Mouse (Mus musculus) ES-Bruce4 (cell line): ENCODE results near the gene Gse1. TPM values are rescaled to one million over a fixed set of nuclear protein-coding genes. Genes with fewer than 3 reads are reported as not detected.

Source experiments
- H3K27ac ChIP-seq: 2 replicates; pipeline ENCODE4 v1.5.1; 2012; ENCODE audit warnings: low read length, inconsistent platforms; ENCODE audit not compliant: insufficient read depth
- H3K27me3 ChIP-seq: 2 replicates; pipeline ENCODE4 v1.6.1; 2012; ENCODE audit warnings: mild to moderate bottlenecking, low read length, inconsistent platforms; ENCODE audit not compliant: control insufficient read depth, poor library complexity, insufficient read depth, severe bottlenecking
- H3K36me3 ChIP-seq: 2 replicates; pipeline ENCODE4 v1.6.1; 2012; ENCODE audit warnings: inconsistent platforms, mild to moderate bottlenecking, low read length, moderate library complexity; ENCODE audit not compliant: control insufficient read depth, poor library complexity, insufficient read depth, severe bottlenecking
- H3K4me1 ChIP-seq: one replicate; pipeline ENCODE4 v1.8.1; 2011; ENCODE audit warnings: low read length; ENCODE audit not compliant: control insufficient read depth, insufficient read depth
- H3K4me3 ChIP-seq: 2 replicates; pipeline ENCODE4 v1.5.1; 2011; ENCODE audit warnings: low read depth, mild to moderate bottlenecking, low read length
- H3K9ac ChIP-seq: 2 replicates; pipeline ENCODE4 v1.6.1; 2012; ENCODE audit warnings: low read depth, mild to moderate bottlenecking, inconsistent platforms; ENCODE audit not compliant: poor library complexity, severe bottlenecking
- H3K9me3 ChIP-seq: replicated peaks from 2 replicates; pipeline ENCODE4 v1.6.1; 2012; ENCODE audit warnings: mild to moderate bottlenecking, low read length, inconsistent platforms; ENCODE audit not compliant: control insufficient read depth, poor library complexity, insufficient read depth, severe bottlenecking
- CTCF ChIP-seq: IDR thresholded peaks from one replicate; pipeline ENCODE4 v1.8.1; 2011; ENCODE audit warnings: low read depth, low read length
- EP300 ChIP-seq: IDR thresholded peaks from 2 replicates; pipeline ENCODE4 v1.6.1; 2011; ENCODE audit warnings: low read depth, low read length; ENCODE audit not compliant: insufficient read depth
- POLR2A ChIP-seq: IDR thresholded peaks from one replicate; pipeline ENCODE4 v1.8.1; 2011; ENCODE audit warnings: low read length; ENCODE audit not compliant: insufficient read depth
- polyA plus RNA-seq: library from polyadenylated mRNA; stranded (reverse); fragments of >200 nt; gene quantifications from 2 replicates; pipeline ENCODE4 v1.2.4, GENCODE M21; 2011; ENCODE audit warnings: low read depth; ENCODE audit not compliant: missing spikeins, insufficient read depth, insufficient read length

The Gse1 gene
- polyA plus RNA-seq, 1 experiment: 31.8 TPM

GRCm38 (mm10) chr8:120568164-120568798 lies 340.0 kb downstream of the Gse1 start:
- TF ChIP-seq CTCF: no peak
- no peak for TF ChIP-seq POLR2A
- TF ChIP-seq EP300: no peak
- H3K27ac ChIP-seq: no peak overlapping the region
- no peaks in the 10 kb centered on the region for H3K27me3 ChIP-seq
- peak overlapping the region; percentile 2; the same call in 1 of the 2 replicates for H3K4me3 ChIP-seq
- H3K9me3 ChIP-seq: no peaks in the 10 kb centered on the region
- no peak overlapping the region for H3K9ac ChIP-seq
- no peaks in the 10 kb centered on the region for H3K4me1 ChIP-seq
- peaks cover 66% of the 10 kb centered on the region for H3K36me3 ChIP-seq

GRCm38 (mm10) chr8:120569123-120569522 lies 340.9 kb downstream of the Gse1 start:
- no peaks in the 10 kb centered on the region for H3K9me3 ChIP-seq
- no peaks in the 10 kb centered on the region for H3K4me1 ChIP-seq
- no peaks in the 10 kb centered on the region for H3K27me3 ChIP-seq
- no peak for TF ChIP-seq EP300
- no peak for TF ChIP-seq CTCF
- no peak for TF ChIP-seq POLR2A
- H3K9ac ChIP-seq: no peak overlapping the region
- peaks cover 69% of the 10 kb centered on the region for H3K36me3 ChIP-seq
- H3K4me3 ChIP-seq: no peak overlapping the region
- no peak overlapping the region for H3K27ac ChIP-seq

- no peak overlapping the region for H3K27ac ChIP-seq
- peaks cover 76% of the 10 kb centered on the region for H3K36me3 ChIP-seq
- H3K4me1 ChIP-seq: peaks cover 3% of the 10 kb centered on the region
These were observed 341.9 kb downstream of the Gse1 start for GRCm38 (mm10) chr8:120569939-120570715.

GRCm38 (mm10) chr8:120571561-120571960 lies 343.3 kb downstream of the Gse1 start:
- H3K9ac ChIP-seq: no peak overlapping the region
- H3K36me3 ChIP-seq: peaks cover 81% of the 10 kb centered on the region
- no peaks in the 10 kb centered on the region for H3K27me3 ChIP-seq
- no peak overlapping the region for H3K27ac ChIP-seq
- H3K4me1 ChIP-seq: peaks cover 3% of the 10 kb centered on the region
- no peak overlapping the region for H3K4me3 ChIP-seq
- no peaks in the 10 kb centered on the region for H3K9me3 ChIP-seq
- TF ChIP-seq CTCF: no peak
- TF ChIP-seq EP300: no peak
- TF ChIP-seq POLR2A: no peak

More at GRCm38 (mm10) chr8:120569939-120570715, 341.9 kb downstream of the Gse1 start:
- Histone ChIP-seq H3K9ac (no peak overlapping the region), H3K9me3 (no peaks in the 10 kb centered on the region), H3K27me3 (no peaks in the 10 kb centered on the region), H3K4me3 (no peak overlapping the region)
- TF ChIP-seq CTCF: peak; percentile 87
- no peak for TF ChIP-seq POLR2A

- TF ChIP-seq POLR2A (no peak), CTCF (peak; percentile 26)
- H3K9ac ChIP-seq: no peak overlapping the region
- no peak overlapping the region for H3K4me3 ChIP-seq
- no peaks in the 10 kb centered on the region for H3K9me3 ChIP-seq
- H3K4me1 ChIP-seq: peaks cover 3% of the 10 kb centered on the region
- no peaks in the 10 kb centered on the region for H3K27me3 ChIP-seq
- H3K36me3 ChIP-seq: peaks cover 81% of the 10 kb centered on the region
- no peak overlapping the region for H3K27ac ChIP-seq
These were observed 344.3 kb downstream of the Gse1 start for GRCm38 (mm10) chr8:120572534-120572933.

- H3K27ac ChIP-seq: no peak overlapping the region
- TF ChIP-seq POLR2A: no peak
- TF ChIP-seq CTCF: no peak
- TF ChIP-seq EP300: no peak
- peaks cover 3% of the 10 kb centered on the region for H3K4me1 ChIP-seq
- H3K36me3 ChIP-seq: peaks cover 88% of the 10 kb centered on the region
- H3K4me3 ChIP-seq: no peak overlapping the region
- no peak overlapping the region for H3K9ac ChIP-seq
- H3K9me3 ChIP-seq: no peaks in the 10 kb centered on the region
- no peaks in the 10 kb centered on the region for H3K27me3 ChIP-seq
These were observed 345.6 kb downstream of the Gse1 start for GRCm38 (mm10) chr8:120573866-120574265.
